ENCODE assay signal across 17 mouse cellular contexts in genomic region chr9:107277603-107278002, GRCm38 (mm10). TPM values are rescaled to one million over a fixed set of nuclear protein-coding genes. Genes with fewer than 3 reads are reported as not detected.
DNase-seq lines count a peak whose midpoint lies in the region; ATAC-seq and TF ChIP-seq lines count a peak whose summit lies in the region.
"Had no signal": no experiment of that assay in that cellular context is flagged by ENCODE, and none has a peak within 500 bp of the region (broad histone marks: within the 10 kb centered on the region; RNA-seq: fewer than 3 reads in every experiment).

No protein-coding gene starts in this region.

- no peaks in the 10 kb centered on the region for H3K9me3 ChIP-seq in heart, embryonic 11.5 days (replicated peaks; ENCODE audit: control insufficient read depth, low read length)
- no peaks in the 10 kb centered on the region for H3K9me3 ChIP-seq in stomach, postnatal 0 days (ENCODE audit: control insufficient read depth, low read length)
- H3K9me3 ChIP-seq: embryonic facial prominence, embryonic 10.5 days; forebrain, embryonic 13.5 days; heart, embryonic 13.5 days; hindbrain, embryonic 15.5 days had no signal

- ATAC-seq in heart, embryonic 11.5 days (replicated peaks; ENCODE audit: insufficient number of reproducible peaks, low FRiP score, low TSS enrichment): no peak
- no peak for ATAC-seq in stomach, postnatal 0 days (ENCODE audit: low FRiP score, low TSS enrichment)
- ATAC-seq: forebrain, embryonic 13.5 days; intestine, embryonic 16.5 days had no signal

- no peak overlapping the region for H3K4me2 ChIP-seq in heart, embryonic 11.5 days
- H3K4me2 ChIP-seq in stomach, postnatal 0 days (replicated peaks; ENCODE audit: low read depth): no peak overlapping the region
- H3K4me2 ChIP-seq: forebrain, embryonic 13.5 days; heart, embryonic 13.5 days; hindbrain, embryonic 15.5 days had no signal

- no peak for TF ChIP-seq CTCF in stomach, postnatal 0 days (IDR thresholded peaks at IDR 0.05; ENCODE audit: low read depth)

- TF ChIP-seq EP300 in stomach, postnatal 0 days (optimal IDR thresholded peaks at IDR 0.05): no peak

- WGBS in heart, embryonic 11.5 days (ENCODE audit: insufficient replicate concordance): 81% methylated on average over 7 of the region's 7 CpGs
- 86% methylated on average over 7 of the region's 7 CpGs for WGBS in stomach, postnatal 0 days

- peak; percentile 84 for DNase-seq in heart, adult 11 months
- DNase-seq in adrenal gland, adult 2 months: peak; percentile 89
- peak; percentile 65 for DNase-seq in adrenal gland, postnatal 25 days
- no peak for DNase-seq in heart, adult 9 months (ENCODE audit: low spot score in 2 of 2)
- DNase-seq in stomach, postnatal 0 days (ENCODE audit: low spot score): no peak
- DNase-seq: gastrocnemius, postnatal 10 days; heart, adult 2 months; heart, postnatal 36 days; kidney, adult 2 months had no signal

- no peak overlapping the region for H3K9ac ChIP-seq in heart, embryonic 11.5 days (ENCODE audit: low read depth, low read length)
- H3K9ac ChIP-seq in stomach, postnatal 0 days (ENCODE audit: low read length): no peak overlapping the region
- H3K9ac ChIP-seq: forebrain, embryonic 13.5 days; forebrain, postnatal 0 days; heart, embryonic 13.5 days; hindbrain, embryonic 15.5 days had no signal

- peaks cover 18% of the 10 kb centered on the region for H3K4me1 ChIP-seq in heart, embryonic 11.5 days (ENCODE audit: control insufficient read depth, insufficient read depth, low read length)
- no peaks in the 10 kb centered on the region; the same call in 1 of the 2 replicates for H3K4me1 ChIP-seq in stomach, postnatal 0 days (replicated peaks; ENCODE audit: control insufficient read depth, insufficient read depth)

- H3K27me3 ChIP-seq in heart, embryonic 11.5 days (ENCODE audit: control insufficient read depth, insufficient read depth, low read length): no peaks in the 10 kb centered on the region; the same call in 1 of the 2 replicates
- H3K27me3 ChIP-seq in stomach, postnatal 0 days (ENCODE audit: control insufficient read depth, insufficient read depth, low read length): no peaks in the 10 kb centered on the region
- H3K27me3 ChIP-seq: forebrain, embryonic 13.5 days; hindbrain, embryonic 15.5 days; Patski had no signal

- H3K36me3 ChIP-seq in heart, embryonic 11.5 days (ENCODE audit: control insufficient read depth, insufficient read depth, low read length): no peaks in the 10 kb centered on the region
- no peaks in the 10 kb centered on the region for H3K36me3 ChIP-seq in stomach, postnatal 0 days (ENCODE audit: control insufficient read depth, insufficient read depth, low read length)
- H3K36me3 ChIP-seq: embryonic facial prominence, embryonic 10.5 days; heart, embryonic 13.5 days; hindbrain, embryonic 15.5 days had no signal

- H3K27ac ChIP-seq in heart, embryonic 11.5 days (ENCODE audit: low read depth, low read length): no peak overlapping the region
- H3K27ac ChIP-seq in stomach, postnatal 0 days (replicated peaks): no peak overlapping the region
- H3K27ac ChIP-seq: embryonic facial prominence, embryonic 10.5 days; forebrain, embryonic 13.5 days; heart, adult 2 months; heart, embryonic 13.5 days had no signal

- H3K4me3 ChIP-seq in heart, embryonic 11.5 days (ENCODE audit: low read depth, low read length): no peak overlapping the region
- H3K4me3 ChIP-seq in stomach, postnatal 0 days (ENCODE audit: low read depth, low read length): no peak overlapping the region
- H3K4me3 ChIP-seq: embryonic facial prominence, embryonic 10.5 days; forebrain, embryonic 13.5 days; heart, adult 2 months; heart, embryonic 13.5 days; hindbrain, embryonic 15.5 days had no signal

RNA-seq across cellular contexts. Expression of gene Mapkapk3, which starts 12.1 kb away (rescaled TPM):
- polyA plus RNA-seq in heart, embryonic 11.5 days (2014; fragmentation: Nextera tagmentation; extraction: Ambion mirVana): 5.8 and 9.0 TPM in 2 replicates
- total RNA-seq in adrenal gland, adult 2 months (2021): 10 to 100 TPM; 27.9 to 69.9 TPM
- 30.9 and 41.7 TPM in 2 replicates for polyA plus RNA-seq in adrenal gland, adult 2 months (2012; rRNA removed)
- total RNA-seq in adrenal gland, postnatal 25 days (2021): 56.8 and 57.8 TPM in 2 replicates
- polyA plus RNA-seq in stomach, postnatal 0 days (2015; fragmentation: Nextera tagmentation; extraction: Ambion mirVana): 32.0 and 37.4 TPM in 2 replicates

RNA-seq across cellular contexts. Expression of gene Cish, which starts 18.2 kb away (rescaled TPM):
- polyA plus RNA-seq in heart, embryonic 11.5 days (2014; fragmentation: Nextera tagmentation; extraction: Ambion mirVana): 7.7 and 8.8 TPM in 2 replicates
- total RNA-seq in adrenal gland, adult 2 months (2021): 10 to 100 TPM; 13.9 to 18.6 TPM
- polyA plus RNA-seq in adrenal gland, adult 2 months (2012; rRNA removed): 33.3 and 34.8 TPM in 2 replicates
- total RNA-seq in adrenal gland, postnatal 25 days (2021): 8.1 and 14.9 TPM in 2 replicates
- 30.8 and 32.2 TPM in 2 replicates for polyA plus RNA-seq in stomach, postnatal 0 days (2015; fragmentation: Nextera tagmentation; extraction: Ambion mirVana)

RNA-seq across cellular contexts. Expression of gene Dock3, which starts 45.9 kb away (rescaled TPM):
- polyA plus RNA-seq in heart, embryonic 11.5 days (2014; fragmentation: Nextera tagmentation; extraction: Ambion mirVana): 0.34 and 0.56 TPM in 2 replicates
- total RNA-seq in adrenal gland, adult 2 months (2021): 1 to 10 TPM; 3.3 to 4.2 TPM
- 0.81 and 2.0 TPM in 2 replicates for polyA plus RNA-seq in adrenal gland, adult 2 months (2012; rRNA removed)
- total RNA-seq in adrenal gland, postnatal 25 days (2021): 4.9 and 5.4 TPM in 2 replicates
- 0.93 and 1.9 TPM in 2 replicates for polyA plus RNA-seq in stomach, postnatal 0 days (2015; fragmentation: Nextera tagmentation; extraction: Ambion mirVana)

Comparison
In these comparisons a context has a peak if more than half of its experiments do, and no peak if none do; other contexts are left out.
1. DNase-seq: peak in heart, adult 11 months (single experiment), adrenal gland, adult 2 months (single experiment) and adrenal gland, postnatal 25 days (single experiment); none in heart, adult 9 months (0 of 2) and stomach, postnatal 0 days (single experiment).